Mouse (Mus musculus): Measurements from ENCODE around the gene Tceanc2. TPM values are rescaled to one million over a fixed set of nuclear protein-coding genes. Genes with fewer than 3 reads are reported as not detected.

The Tceanc2 gene
- polyA plus RNA-seq, 1 experiment, result 33.5 TPM

GRCm38 (mm10) chr4:107211465-107211864 is 32.5 kb upstream of the Tceanc2 start:
- Histone ChIP-seq H3K27ac (ENCODE audit: control insufficient read depth, insufficient read depth, low read depth, low read length, poor library complexity) (no peak overlapping the region), H3K4me3 (replicated peaks; ENCODE audit: control insufficient read depth, low read depth, low read length) (no peak overlapping the region), H3K4me1 (ENCODE audit: control insufficient read depth, insufficient read depth, low read length) (peaks cover 4% of the 10 kb centered on the region)
- 84% methylated on average over 4 of the region's 4 CpGs for WGBS
- TF ChIP-seq CTCF (IDR thresholded peaks at IDR 0.05; ENCODE audit: control insufficient read depth, insufficient read depth, low read length) (no peak), POLR2A (IDR thresholded peaks at IDR 0.05; ENCODE audit: borderline replicate concordance, control insufficient read depth, low read depth, low read length) (no peak)

GRCm38 (mm10) chr4:107210483-107211097 is 31.7 kb upstream of the Tceanc2 start:
- no peak for TF ChIP-seq CTCF (IDR thresholded peaks at IDR 0.05; ENCODE audit: control insufficient read depth, insufficient read depth, low read length)
- no peak for TF ChIP-seq POLR2A (IDR thresholded peaks at IDR 0.05; ENCODE audit: borderline replicate concordance, control insufficient read depth, low read depth, low read length)
- WGBS, result 7% methylated on average over 5 of the region's 5 CpGs
- Histone ChIP-seq H3K4me1 (ENCODE audit: control insufficient read depth, insufficient read depth, low read length) (peaks cover 4% of the 10 kb centered on the region), H3K4me3 (replicated peaks; ENCODE audit: control insufficient read depth, low read depth, low read length) (no peak overlapping the region), H3K27ac (ENCODE audit: control insufficient read depth, insufficient read depth, low read depth, low read length, poor library complexity) (no peak overlapping the region)

GRCm38 (mm10) chr4:107208880-107209279 is 30.0 kb upstream of the Tceanc2 start, which contains the start of gene Ldlrad1:
Ldlrad1 (plus strand) TSS chr4:107209180.
- Histone ChIP-seq H3K27ac (ENCODE audit: control insufficient read depth, insufficient read depth, low read depth, low read length, poor library complexity) (no peak within 1 kb of the TSS; the same call in 1 of the 2 replicates), H3K4me3 (replicated peaks; ENCODE audit: control insufficient read depth, low read depth, low read length) (no peak within 1 kb of the TSS), H3K4me1 (ENCODE audit: control insufficient read depth, insufficient read depth, low read length) (peaks cover 3% of the 10 kb centered on the region)
- WGBS, result 84% methylated on average over 3 of the region's 3 CpGs
- TF ChIP-seq CTCF (IDR thresholded peaks at IDR 0.05; ENCODE audit: control insufficient read depth, insufficient read depth, low read length) (no peak), POLR2A (IDR thresholded peaks at IDR 0.05; ENCODE audit: borderline replicate concordance, control insufficient read depth, low read depth, low read length) (no peak)

- Histone ChIP-seq H3K27ac (ENCODE audit: control insufficient read depth, insufficient read depth, low read depth, low read length, poor library complexity) (no peak overlapping the region), H3K4me1 (ENCODE audit: control insufficient read depth, insufficient read depth, low read length) (no peaks in the 10 kb centered on the region; the same call in 1 of the 2 replicates), H3K4me3 (replicated peaks; ENCODE audit: control insufficient read depth, low read depth, low read length) (no peak overlapping the region)
- 97% methylated on average over 2 of the region's 2 CpGs for WGBS
- TF ChIP-seq CTCF (IDR thresholded peaks at IDR 0.05; ENCODE audit: control insufficient read depth, insufficient read depth, low read length) (no peak), POLR2A (IDR thresholded peaks at IDR 0.05; ENCODE audit: borderline replicate concordance, control insufficient read depth, low read depth, low read length) (no peak)
These were observed 28.1 kb upstream of the Tceanc2 start for GRCm38 (mm10) chr4:107207016-107207415.

GRCm38 (mm10) chr4:107203001-107203400 is 24.1 kb upstream of the Tceanc2 start:
- 69% methylated on average over 7 of the region's 7 CpGs for WGBS
- Histone ChIP-seq H3K4me1 (ENCODE audit: control insufficient read depth, insufficient read depth, low read length) (no peaks in the 10 kb centered on the region; the same call in 1 of the 2 replicates), H3K4me3 (replicated peaks; ENCODE audit: control insufficient read depth, low read depth, low read length) (no peak overlapping the region), H3K27ac (ENCODE audit: control insufficient read depth, insufficient read depth, low read depth, low read length, poor library complexity) (no peak overlapping the region)
- TF ChIP-seq CTCF (IDR thresholded peaks at IDR 0.05; ENCODE audit: control insufficient read depth, insufficient read depth, low read length) (no peak), POLR2A (IDR thresholded peaks at IDR 0.05; ENCODE audit: borderline replicate concordance, control insufficient read depth, low read depth, low read length) (no peak)

- Histone ChIP-seq H3K27ac (ENCODE audit: control insufficient read depth, insufficient read depth, low read depth, low read length, poor library complexity) (no peak overlapping the region), H3K4me3 (replicated peaks; ENCODE audit: control insufficient read depth, low read depth, low read length) (no peak overlapping the region), H3K4me1 (ENCODE audit: control insufficient read depth, insufficient read depth, low read length) (no peaks in the 10 kb centered on the region; the same call in 1 of the 2 replicates)
- TF ChIP-seq POLR2A (IDR thresholded peaks at IDR 0.05; ENCODE audit: borderline replicate concordance, control insufficient read depth, low read depth, low read length) (no peak), CTCF (IDR thresholded peaks at IDR 0.05; ENCODE audit: control insufficient read depth, insufficient read depth, low read length) (no peak)
- 93% methylated on average over 3 of the region's 3 CpGs for WGBS
These were observed 22.9 kb upstream of the Tceanc2 start for GRCm38 (mm10) chr4:107201779-107202178.

GRCm38 (mm10) chr4:107198072-107198471 is 19.2 kb upstream of the Tceanc2 start:
- Histone ChIP-seq H3K4me1 (ENCODE audit: control insufficient read depth, insufficient read depth, low read length) (no peaks in the 10 kb centered on the region; the same call in 1 of the 2 replicates), H3K4me3 (replicated peaks; ENCODE audit: control insufficient read depth, low read depth, low read length) (no peak overlapping the region), H3K27ac (ENCODE audit: control insufficient read depth, insufficient read depth, low read depth, low read length, poor library complexity) (no peak overlapping the region)
- TF ChIP-seq CTCF (IDR thresholded peaks at IDR 0.05; ENCODE audit: control insufficient read depth, insufficient read depth, low read length) (no peak), POLR2A (IDR thresholded peaks at IDR 0.05; ENCODE audit: borderline replicate concordance, control insufficient read depth, low read depth, low read length) (no peak)
- WGBS, result 89% methylated on average over 5 of the region's 5 CpGs

GRCm38 (mm10) chr4:107196454-107196853 is 17.5 kb upstream of the Tceanc2 start:
- TF ChIP-seq CTCF (IDR thresholded peaks at IDR 0.05; ENCODE audit: control insufficient read depth, insufficient read depth, low read length) (no peak), POLR2A (IDR thresholded peaks at IDR 0.05; ENCODE audit: borderline replicate concordance, control insufficient read depth, low read depth, low read length) (no peak)
- H3K4me3 ChIP-seq (replicated peaks; ENCODE audit: control insufficient read depth, low read depth, low read length), result no peak overlapping the region
- no peak overlapping the region for H3K27ac ChIP-seq (ENCODE audit: control insufficient read depth, insufficient read depth, low read depth, low read length, poor library complexity)
- H3K4me1 ChIP-seq (ENCODE audit: control insufficient read depth, insufficient read depth, low read length), result no peaks in the 10 kb centered on the region; the same call in 1 of the 2 replicates
- WGBS, result 73% methylated on average over 2 of the region's 2 CpGs

All from bone marrow, adult 2 months (tissue).